Mouse (Mus musculus): ENCODE data around the gene Fgf8.

Gene Fgf8

DNA sequence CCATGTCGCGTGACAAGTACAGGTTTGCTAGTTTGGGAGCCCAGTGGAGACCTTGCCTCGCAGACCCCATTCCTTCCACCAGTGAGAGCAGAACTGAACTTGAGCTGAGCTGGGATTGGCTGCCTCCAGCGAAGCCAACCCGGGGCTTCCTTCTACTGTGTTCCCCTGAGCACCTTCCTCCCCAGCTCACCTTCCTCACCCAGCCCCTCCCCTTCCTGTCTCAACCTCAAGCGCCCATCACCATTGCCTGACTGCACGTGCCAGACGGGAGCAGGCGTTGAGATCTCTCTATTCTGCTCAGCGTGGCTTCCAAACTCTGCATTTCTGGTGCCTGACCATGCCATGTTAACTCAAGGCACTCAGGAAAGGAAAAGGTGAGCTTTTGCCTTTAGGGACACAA, 15.5 kb downstream of the Fgf8 start:
- DNase-seq (ENCODE audit: low read depth, low spot score), result no peak

DNA sequence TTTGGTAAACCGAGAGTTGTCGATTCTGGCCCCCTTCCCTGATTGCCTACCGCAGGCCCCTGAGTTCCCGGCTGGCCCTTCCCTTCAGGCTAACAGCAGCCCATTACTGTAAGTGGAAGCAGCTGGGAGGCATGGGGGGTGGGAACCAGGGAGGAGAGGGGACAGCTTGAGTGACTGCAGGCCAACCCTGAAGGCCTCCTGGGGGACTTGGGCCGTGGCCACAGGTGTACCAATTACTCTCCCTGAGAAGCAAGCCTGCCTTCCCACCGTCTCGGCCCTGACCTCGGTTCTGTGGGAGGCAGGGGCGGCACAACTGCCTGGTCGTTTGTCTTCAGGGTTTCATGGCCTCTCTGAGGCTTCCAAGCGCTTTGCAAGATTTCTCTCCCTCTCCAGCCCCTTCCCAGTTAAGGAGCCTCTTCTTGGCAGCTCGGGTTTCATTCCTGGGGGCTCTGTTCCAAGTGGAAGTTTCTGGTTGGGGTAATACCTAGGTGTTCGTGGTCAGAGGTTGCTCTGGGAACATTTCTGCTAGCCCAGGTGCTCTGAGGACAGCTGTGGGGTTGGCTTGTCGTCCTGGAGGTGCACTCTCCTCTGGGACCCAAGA, 16.9 kb downstream of the Fgf8 start:
- no peak for DNase-seq (ENCODE audit: low read depth, low spot score)

DNA sequence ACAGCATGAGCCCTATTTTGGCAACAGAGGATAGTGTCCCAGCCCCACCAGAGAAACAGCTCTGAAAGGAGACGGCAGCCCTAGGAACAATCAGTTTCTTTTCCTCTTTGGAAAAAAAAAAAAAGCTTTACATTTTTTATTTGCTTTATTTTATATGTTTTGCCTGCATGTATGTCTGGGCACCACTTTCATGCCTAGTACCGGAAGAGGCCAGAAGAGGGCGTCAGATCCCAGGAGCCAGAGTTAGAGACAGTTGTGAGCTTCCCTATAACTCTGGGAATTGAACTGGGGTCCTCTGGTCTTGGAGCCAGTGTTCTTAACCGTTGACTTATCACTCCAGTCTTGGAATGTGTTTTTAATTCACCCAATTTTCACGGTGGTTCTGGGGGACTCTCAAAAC, 20.5 kb downstream of the Fgf8 start:
- no peak for DNase-seq (ENCODE audit: low read depth, low spot score)

DNA sequence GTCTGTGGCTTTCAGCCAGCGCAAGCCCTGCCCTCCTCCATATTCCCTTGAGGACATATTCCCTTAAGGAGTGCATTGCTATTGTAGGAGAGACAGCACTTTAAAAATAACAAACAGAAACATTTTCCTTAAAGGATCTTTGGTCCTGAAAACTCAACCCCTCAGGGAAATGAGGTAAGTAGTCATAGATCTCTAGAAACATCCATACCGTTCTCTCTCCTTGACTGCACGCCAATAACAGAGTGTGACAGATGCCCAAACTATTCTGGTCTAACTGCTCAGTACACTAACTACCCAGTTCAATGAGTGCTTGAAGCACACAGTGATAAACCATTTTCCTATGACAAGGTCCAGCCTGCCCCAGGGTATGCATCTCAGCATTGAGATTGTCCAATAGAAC, 24.4 kb downstream of the Fgf8 start:
- DNase-seq (ENCODE audit: low read depth, low spot score), result no peak

DNA sequence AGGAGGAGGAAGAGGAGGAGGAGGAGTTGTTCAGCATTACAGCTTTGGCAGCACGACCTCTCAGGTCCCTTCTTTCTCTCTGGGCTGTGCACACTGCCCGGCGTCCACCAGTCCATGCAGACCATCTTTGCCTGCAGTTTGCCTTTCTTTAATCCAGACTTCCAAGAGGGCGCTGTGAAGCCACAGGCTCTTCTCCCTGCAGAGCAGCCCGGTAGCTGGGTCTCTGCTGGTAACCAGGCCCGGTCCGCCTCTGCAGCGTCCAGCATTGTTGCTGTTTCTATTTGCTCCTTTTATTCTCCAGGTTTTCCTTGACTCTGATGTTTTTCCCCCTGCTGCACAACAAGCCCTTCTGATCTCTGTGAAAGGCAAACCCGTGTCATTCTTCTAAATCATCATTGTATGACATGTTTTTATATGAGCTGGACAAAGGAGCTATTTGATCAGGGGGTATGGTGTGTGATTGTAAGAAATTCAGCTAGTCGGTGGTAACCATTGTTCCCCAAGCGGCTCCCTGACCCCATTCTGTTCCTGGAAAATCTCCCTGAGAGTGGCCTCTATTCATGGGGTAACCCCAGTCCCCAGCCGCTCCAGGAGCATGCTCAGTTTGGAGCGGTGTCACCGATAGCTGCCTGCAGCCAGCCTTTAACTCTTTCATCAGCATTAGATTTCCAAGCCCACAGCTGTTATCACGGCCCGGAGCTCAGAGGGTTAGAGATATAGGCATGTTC, 25.1 kb downstream of the Fgf8 start:
- no peak for DNase-seq (ENCODE audit: low read depth, low spot score)

DNA sequence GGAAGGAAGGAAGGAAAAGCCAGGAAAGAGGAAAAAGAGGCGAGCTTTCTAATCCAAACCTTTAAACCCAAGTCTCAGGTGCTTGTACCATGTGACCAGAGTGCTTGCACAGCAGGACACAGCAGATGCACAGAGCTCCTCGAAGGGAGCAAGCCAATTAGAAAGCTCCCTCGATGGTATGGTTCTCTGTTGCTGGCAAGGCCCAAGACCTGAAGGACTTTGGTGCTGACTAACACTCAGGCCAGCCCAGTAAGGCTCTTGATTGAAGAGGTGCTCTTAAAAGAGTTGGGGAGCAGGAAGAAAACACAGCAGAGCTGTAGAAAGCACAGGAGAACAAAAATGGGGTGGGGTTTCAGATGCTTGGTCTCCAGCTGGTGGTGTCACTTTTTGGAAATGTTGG, 34.0 kb downstream of the Fgf8 start:
- DNase-seq (ENCODE audit: low read depth, low spot score), result no peak

DNA sequence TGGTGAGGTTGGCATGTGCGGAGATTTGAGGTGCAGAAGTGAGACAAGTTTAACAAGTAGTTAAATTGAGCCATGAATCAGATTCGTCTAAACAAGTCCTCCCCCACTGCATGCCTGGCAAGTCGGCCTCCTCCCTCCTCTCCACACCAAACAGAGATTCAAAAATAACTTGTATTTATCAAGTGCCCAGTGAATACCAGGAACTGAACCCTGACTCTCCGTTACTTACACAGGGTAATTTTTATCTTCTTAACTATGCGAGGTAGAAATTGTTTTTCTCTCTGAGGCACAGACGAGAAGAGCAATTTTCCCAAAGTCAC, 46.5 kb downstream of the Fgf8 start:
- DNase-seq (ENCODE audit: low read depth, low spot score), result no peak

DNA sequence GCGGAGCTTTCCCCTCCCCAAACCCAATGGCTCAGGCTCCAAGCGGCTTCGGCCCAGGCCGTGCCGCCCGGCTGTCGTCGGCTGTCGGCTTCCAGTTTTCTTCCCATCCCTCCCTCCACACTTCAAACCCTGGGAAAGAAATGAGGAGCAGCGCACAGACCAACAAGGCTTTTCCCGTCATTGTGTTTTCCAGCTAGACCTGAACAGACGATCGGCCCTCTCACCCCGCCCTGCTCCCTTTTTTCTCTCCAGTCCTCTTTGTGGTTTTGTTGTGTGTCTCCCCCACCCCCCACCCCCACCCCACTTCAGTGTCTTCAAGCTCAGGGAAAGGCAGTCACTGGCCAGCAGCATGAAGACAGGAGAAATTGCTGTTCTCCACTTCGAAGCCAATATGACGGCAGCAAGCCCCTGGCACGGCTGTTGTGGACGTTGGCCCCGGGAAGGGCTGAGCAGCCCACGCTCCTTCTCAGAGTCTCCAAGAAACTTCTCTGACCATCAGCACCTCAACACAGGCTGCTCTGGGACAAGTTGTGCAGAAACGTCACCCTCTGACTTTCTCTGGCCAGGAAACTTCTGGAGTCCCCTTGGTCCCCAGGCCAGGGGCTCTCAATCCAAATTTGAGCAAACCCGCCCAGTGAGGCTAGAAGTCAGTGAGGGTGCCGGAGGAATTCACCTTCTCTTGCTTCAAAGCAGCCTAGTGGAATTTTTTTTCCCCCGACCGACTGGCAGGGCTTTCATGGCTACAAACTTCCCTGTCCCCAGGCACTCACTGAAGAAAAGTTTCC, 47.0 kb downstream of the Fgf8 start:
- DNase-seq (ENCODE audit: low read depth, low spot score), result no peak

DNA sequence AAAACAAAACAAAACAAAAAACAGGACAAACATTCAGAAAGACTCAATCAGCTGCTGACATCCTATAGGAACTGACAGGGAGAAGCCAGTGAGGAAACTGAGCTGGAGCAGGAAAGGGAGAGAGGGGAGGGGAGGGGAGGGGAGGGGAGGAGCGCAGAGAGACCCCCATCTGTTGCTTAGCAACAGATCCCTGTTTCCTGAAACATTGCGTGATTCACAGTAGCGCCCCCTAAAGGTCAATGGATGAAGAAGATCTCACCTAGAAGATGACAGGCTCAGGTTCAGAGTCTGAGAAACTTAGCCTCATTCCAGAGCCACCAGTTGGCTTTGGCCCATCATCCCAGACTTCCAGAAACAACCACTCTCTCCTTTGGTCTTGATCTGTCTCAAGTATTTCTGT, 48.7 kb downstream of the Fgf8 start:
- peak; percentile 41 for DNase-seq (ENCODE audit: low read depth, low spot score)

DNA sequence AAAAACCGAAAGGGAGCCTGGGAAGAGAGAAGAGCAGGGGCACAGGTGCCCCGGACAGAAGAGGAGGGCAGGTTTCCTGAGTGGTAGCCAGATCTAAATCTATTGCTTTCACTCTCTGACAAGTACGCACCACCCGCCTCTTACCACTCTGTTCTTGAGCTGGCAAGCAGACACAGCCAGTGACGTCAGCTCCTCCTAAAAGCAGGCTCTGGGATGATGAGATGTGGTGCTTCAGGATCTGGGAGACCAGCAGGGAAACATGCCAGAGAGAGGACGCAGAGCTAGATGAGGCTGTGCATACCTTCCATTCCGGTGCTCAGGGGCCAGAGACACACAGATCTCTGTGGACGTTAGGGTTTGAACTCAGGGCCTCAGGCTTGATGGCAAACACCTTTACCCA, 50.5 kb downstream of the Fgf8 start:
- DNase-seq (ENCODE audit: low read depth, low spot score), result no peak

DNA sequence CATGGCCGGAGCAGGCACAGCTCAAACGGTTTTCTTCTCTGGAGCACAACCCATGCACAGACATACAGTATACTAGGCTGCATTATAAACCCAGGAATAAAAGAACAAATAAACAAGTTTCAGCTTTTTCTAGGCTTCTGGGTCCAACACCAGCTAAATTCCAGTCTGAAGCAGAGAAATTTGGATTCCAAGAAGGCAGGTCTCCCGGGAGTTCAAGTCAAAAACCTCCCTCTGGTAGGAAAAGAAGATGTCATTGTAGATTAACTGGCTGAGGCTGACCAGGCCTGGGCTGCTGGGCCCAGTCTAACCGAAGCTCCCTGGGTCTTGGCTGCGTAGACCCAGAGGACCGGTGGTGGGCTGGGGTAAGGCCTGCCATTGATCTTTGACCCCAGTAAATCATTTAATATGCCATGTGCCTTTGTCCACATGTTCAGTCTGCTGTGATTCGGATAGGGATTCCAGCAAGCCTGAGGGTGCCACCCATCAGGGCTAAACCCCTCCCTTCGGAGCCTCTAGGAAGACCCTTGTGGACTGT, 51.6 kb downstream of the Fgf8 start:
- no peak for DNase-seq (ENCODE audit: low read depth, low spot score)

DNA sequence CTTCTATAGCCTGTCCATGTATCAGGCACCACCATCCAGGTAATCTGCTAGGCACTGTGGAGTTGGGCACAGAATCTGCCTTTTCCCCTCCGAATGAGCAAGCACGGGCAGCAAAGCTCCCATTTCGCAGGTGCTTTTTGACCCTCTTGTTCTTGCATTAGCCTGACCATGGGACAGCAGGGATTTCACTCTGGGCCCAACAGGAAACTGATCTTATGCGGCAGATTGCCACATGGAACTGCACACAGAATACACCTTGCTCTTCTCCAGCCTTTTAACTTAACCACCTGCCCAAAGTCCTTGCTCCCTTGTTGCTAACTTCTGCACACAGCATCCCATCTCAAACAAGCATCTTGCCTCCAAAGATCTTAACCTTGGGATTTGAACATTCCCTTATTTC, 55.7 kb downstream of the Fgf8 start:
- DNase-seq (ENCODE audit: low read depth, low spot score), result no peak
